Mouse (Mus musculus) cortical plate, adult 2 months (tissue): ENCODE measurements at regions not wholly inside any gene's neighbourhood (a gene's known extent, or its start where the extent isn't known, plus 50 kb on each side); places are given as distances from the start of the nearest gene placed in this dataset.

Source experiments
- H3K27ac ChIP-seq: fragments of 200-500 bp; 2 replicates; pipeline ENCODE4 v1.5.1; 2012; ENCODE audit warnings: low read length, control low read depth, inconsistent platforms; ENCODE audit not compliant: insufficient read depth
- H3K4me1 ChIP-seq: fragments of 200-500 bp; 2 replicates; pipeline ENCODE4 v1.6.1; 2011; ENCODE audit warnings: low read length; ENCODE audit not compliant: control insufficient read depth, insufficient read depth
- H3K4me3 ChIP-seq: fragments of 200-500 bp; 2 replicates; pipeline ENCODE4 v1.5.1; 2011; ENCODE audit warnings: mild to moderate bottlenecking, low read length, control low read depth; ENCODE audit not compliant: insufficient read depth
- CTCF ChIP-seq: fragments of 200-500 bp; IDR thresholded peaks from 2 replicates; pipeline ENCODE4 v1.5.1; 2011; ENCODE audit warnings: mild to moderate bottlenecking, control low read depth, low read length; ENCODE audit not compliant: insufficient read depth; ENCODE audit errors: extremely low read depth
- POLR2A ChIP-seq: fragments of 200-500 bp; IDR thresholded peaks from 2 replicates; pipeline ENCODE4 v1.6.1; 2011; ENCODE audit warnings: mild to moderate bottlenecking, low read length, control low read depth; ENCODE audit not compliant: insufficient read depth; ENCODE audit errors: extremely low read depth

DNA sequence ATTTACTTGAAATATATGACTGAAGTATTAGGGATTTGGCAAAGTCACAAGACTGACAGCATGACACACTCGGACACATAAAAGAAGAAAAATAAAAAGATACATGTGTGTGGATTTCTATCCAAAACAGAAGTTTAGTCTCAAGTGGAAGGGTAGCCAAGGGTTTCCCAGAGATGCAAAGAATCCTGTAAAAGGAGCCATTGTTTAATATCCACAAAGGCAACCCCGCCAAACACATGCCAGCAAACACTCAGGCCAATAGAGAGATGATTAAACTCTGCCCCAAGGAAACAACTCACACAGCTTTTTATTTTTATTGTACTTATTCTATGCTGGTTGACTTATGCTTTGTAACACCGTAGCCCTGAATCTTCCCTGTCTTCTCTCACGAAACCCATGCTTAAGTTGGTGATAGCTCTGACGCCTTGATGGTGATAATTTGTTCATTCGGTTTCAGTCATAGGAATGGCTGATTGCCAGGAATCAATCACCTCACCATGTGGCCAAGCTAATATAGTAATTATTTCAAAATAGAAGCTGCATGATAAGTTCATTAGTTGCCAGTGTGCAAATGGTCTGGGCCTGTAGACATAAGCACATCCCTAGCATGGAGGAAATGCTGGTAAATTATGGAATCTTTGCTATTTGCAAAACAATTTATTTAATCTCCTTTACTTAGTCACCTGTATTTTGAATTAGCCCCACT, 194.4 kb downstream of the Rnd3 start:
- Histone ChIP-seq H3K4me3 (no peak overlapping the region), H3K27ac (no peak overlapping the region), H3K4me1 (no peaks in the 10 kb centered on the region)
- no peak for TF ChIP-seq POLR2A
- TF ChIP-seq CTCF: no peak

- no peak overlapping the region for H3K27ac ChIP-seq
- H3K4me3 ChIP-seq: no peak overlapping the region
- TF ChIP-seq CTCF (no peak), POLR2A (no peak)
- no peaks in the 10 kb centered on the region for H3K4me1 ChIP-seq
These were observed 197.9 kb downstream of the Rnd3 start for GRCm38 (mm10) chr2:50951027-50951426.

DNA sequence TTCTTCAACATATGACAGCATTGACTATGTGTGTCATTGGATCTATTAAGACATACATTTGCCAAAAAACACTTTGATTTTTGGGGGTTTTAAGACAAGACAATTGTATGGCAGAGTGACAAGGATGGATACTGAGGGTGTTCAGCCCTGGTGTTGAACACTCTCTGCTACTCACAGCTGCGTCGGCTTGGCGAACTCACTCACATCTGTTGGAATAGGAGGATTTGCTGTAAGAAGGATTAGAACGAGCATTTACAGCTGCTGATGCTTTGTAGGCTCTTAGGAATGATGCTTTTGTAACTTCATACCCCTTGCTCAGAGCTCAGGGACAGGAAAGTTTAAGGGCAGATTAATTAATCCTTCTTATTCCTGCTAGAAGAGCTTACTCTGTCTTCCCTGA, 199.2 kb downstream of the Rnd3 start:
- no peak overlapping the region for H3K27ac ChIP-seq
- no peaks in the 10 kb centered on the region for H3K4me1 ChIP-seq
- H3K4me3 ChIP-seq: no peak overlapping the region
- TF ChIP-seq CTCF: no peak
- TF ChIP-seq POLR2A: no peak

- Histone ChIP-seq H3K4me1 (no peaks in the 10 kb centered on the region), H3K27ac (no peak overlapping the region), H3K4me3 (no peak overlapping the region)
- TF ChIP-seq POLR2A (no peak), CTCF (no peak)
These were observed 203.4 kb downstream of the Rnd3 start for GRCm38 (mm10) chr2:50945526-50945925.

GRCm38 (mm10) chr2:50943180-50943579, 205.7 kb downstream of the Rnd3 start:
- Histone ChIP-seq H3K27ac (no peak overlapping the region), H3K4me3 (no peak overlapping the region), H3K4me1 (no peaks in the 10 kb centered on the region)
- TF ChIP-seq CTCF (no peak), POLR2A (no peak)

GRCm38 (mm10) chr2:50942741-50943140, 206.2 kb downstream of the Rnd3 start:
- TF ChIP-seq CTCF: no peak
- TF ChIP-seq POLR2A: no peak
- H3K27ac ChIP-seq: no peak overlapping the region
- no peak overlapping the region for H3K4me3 ChIP-seq
- H3K4me1 ChIP-seq: no peaks in the 10 kb centered on the region

DNA sequence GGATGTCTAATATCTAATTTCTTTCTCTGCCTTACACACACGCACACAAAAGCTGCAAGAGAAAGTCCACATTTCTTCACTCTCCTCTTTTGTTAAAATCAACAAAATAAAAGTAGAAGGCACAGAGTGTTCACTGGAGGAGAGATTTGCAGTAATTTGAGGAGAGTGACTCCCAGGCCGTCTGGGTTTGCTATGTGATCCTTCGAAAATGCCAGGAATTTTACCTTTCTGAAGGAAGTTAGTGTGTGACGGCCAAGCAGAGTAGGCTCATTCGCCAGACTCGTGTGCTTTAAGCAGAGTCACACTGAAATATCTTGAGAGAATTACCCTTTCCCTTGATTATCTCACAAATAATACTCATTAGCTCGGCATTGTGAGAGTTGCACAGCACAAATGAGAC, 216.0 kb downstream of the Rnd3 start:
- Histone ChIP-seq H3K4me3 (no peak overlapping the region), H3K27ac (no peak overlapping the region), H3K4me1 (no peaks in the 10 kb centered on the region)
- TF ChIP-seq CTCF: no peak
- no peak for TF ChIP-seq POLR2A

DNA sequence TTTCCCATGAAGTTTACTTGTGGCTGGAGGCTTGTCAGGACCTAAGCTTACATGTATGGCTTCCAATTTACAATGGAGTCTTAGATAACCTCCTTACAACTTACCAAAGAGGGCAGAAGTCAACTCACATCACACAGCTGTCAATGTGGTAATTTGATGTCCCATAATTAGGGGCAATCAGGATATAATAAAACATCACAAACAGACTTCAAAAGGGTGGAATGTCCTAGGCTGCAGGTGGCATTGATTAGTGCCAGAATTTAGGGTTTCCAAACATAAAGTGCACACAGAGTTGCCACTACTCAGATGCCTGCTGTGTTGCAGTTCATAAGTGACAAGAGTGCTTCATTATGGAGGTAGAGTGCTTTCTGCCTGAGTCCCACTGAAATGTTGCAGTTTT, 227.9 kb downstream of the Rnd3 start:
- no peaks in the 10 kb centered on the region for H3K4me1 ChIP-seq
- TF ChIP-seq POLR2A (no peak), CTCF (no peak)
- no peak overlapping the region for H3K4me3 ChIP-seq
- no peak overlapping the region for H3K27ac ChIP-seq

- Histone ChIP-seq H3K4me1 (no peaks in the 10 kb centered on the region), H3K4me3 (no peak overlapping the region), H3K27ac (no peak overlapping the region)
- TF ChIP-seq CTCF (no peak), POLR2A (no peak)
These were observed 232.3 kb downstream of the Rnd3 start for GRCm38 (mm10) chr2:50916323-50917221.

DNA sequence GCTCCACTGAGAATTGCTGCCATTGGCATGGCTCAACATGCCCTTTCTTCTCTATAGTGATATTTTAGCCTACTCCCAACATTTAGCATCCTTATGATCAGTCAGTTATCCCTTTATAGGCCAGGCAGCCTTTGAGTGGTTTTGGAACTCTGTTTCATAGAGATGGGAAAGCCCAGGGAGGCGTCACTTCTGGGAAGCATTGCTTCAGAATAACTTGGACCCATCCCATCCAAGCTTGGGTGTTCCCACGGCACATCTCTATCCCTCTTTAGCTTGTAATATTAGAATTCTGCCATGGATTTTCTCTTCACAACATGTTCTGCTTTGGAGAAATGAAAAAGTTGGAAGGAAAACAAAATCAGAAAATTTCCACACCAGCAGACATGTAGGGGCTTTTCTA, 233.8 kb downstream of the Rnd3 start:
- Histone ChIP-seq H3K4me1 (no peaks in the 10 kb centered on the region), H3K4me3 (no peak overlapping the region), H3K27ac (no peak overlapping the region)
- TF ChIP-seq POLR2A: no peak
- TF ChIP-seq CTCF: no peak
